Mouse (Mus musculus) hindlimb bud, embryonic 11.5 days (tissue): ENCODE data around the gene Tex19.2.

Experiments
- DNase-seq: peaks from one replicate; pipeline ENCODE4 v3.0.0-alpha.2; 2012; ENCODE audit warnings: low read depth, low spot score; ENCODE audit errors: extremely low spot score

The Tex19.2 gene

DNA sequence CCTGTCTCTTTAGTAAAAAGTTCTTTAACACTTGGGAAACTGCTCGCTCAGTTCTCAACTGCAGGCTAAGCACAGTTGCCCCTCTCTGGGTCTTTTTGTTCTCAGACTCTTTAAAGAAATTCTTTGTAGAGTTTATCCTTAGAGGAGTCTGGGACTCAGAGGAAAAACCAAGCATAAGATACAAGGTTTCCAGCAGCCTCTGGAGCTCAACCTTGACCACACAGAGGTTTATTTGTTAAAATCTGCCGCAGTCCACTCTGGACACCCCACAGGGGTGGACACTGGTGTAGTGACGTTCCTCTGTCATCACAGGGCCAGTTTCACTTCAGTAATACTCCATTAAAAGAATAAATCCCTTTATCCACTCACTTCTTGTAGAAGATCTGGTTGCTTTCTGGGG lies at the start of gene Tex19.2:
Tex19.2 (minus strand) TSS at position 101 of the 400 bp plus-strand sequence.
- DNase-seq, result no peak

DNA sequence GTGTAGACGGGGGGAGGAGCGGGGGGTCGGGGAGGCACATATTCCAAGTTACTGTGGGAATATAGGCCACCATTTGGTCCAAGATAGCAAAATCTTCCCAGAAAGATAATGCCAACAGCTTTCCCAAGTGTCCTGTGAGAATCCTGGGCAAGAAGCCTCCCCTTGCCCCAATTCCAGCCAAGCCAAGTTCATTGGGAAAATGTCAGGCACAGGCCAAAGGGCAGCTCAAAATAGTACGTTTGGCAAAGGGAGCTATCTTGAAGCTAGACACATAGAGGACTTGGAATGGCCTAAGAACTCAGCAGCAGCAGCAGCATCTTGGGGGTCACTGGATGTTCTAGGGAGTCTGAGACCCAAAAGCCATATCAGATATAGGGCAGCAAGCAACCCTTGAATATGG lies 45.3 kb upstream of the Tex19.2 start:
- DNase-seq, result no peak

DNA sequence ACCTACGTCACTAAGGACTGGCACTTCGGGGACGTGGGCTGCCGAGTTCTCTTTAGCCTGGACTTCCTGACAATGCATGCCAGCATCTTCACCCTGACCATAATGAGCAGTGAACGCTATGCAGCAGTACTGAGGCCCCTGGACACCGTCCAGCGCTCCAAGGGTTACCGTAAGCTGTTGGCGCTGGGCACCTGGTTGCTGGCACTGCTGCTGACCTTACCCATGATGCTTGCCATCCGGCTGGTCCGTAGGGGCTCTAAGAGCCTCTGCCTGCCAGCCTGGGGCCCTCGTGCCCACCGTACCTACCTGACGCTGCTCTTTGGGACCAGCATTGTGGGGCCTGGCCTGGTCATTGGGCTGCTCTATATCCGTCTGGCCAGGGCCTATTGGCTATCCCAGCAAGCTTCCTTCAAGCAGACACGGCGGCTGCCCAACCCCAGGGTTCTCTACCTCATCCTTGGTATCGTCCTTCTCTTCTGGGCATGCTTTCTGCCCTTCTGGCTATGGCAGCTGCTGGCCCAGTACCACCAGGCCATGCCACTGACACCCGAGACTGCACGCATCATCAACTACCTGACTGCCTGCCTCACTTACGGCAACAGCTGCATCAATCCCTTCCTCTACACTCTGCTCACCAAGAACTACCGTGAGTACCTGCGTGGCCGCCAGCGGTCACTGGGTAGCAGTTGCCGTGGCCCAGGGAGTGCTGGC lies 42.3 kb upstream of the Tex19.2 start:
- no peak for DNase-seq

- DNase-seq, result no peak
These were observed 41.5 kb upstream of the Tex19.2 start, which contains the start of gene Uts2r for GRCm38 (mm10) chr11:121159971-121160370. Gene Uts2r (plus strand): TSS chr11:121160271.

DNA sequence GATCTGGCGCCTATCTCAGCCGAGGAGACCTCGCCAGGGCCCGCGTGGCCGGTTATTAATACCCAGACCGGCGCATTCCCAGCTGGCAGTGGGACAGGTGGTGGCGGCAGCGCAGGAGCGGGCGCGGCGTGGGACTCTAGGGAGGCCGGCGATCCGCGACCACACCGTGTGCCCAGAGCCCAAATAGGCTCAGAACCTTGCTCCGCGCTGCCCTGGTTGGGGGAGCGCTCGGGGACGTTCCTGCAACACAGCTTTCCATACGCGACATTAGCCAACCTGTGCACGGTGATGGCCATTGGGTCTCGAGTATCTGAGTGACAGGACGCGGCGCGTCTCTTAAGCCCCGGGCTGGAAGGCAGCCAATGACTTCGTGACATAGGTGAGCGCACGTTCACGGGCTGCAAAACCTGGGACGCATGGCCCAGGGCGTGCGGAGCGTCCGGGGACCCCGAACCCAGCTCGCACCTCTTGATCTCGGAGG lies 38.0 kb upstream of the Tex19.2 start:
- no peak for DNase-seq

GRCm38 (mm10) chr11:121154203-121154602 lies 35.7 kb upstream of the Tex19.2 start:
- no peak for DNase-seq

DNA sequence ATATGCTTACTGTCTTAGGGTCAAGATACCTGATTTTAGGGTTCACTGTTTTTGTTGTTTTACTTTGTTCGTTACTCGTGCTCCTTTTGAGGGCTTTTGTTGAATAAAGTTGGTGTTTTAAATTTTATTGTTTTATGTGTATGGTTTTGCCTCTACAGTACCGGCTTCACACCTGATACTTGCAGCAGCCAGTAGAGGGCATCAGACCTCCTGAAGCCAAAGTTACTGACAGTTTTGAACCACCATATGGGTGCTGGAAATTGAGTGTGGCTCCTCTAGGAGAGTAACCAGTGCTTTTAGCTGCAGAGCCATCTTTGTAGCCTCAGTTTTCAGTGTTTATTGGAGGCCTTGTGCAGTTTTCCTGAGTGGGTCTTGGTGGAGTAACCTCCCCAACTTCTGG lies 29.7 kb upstream of the Tex19.2 start:
- no peak for DNase-seq

GRCm38 (mm10) chr11:121145865-121146264 lies 27.4 kb upstream of the Tex19.2 start, which contains the start of gene Tex19.1:
Gene Tex19.1 (plus strand): TSS chr11:121146143.
- no peak for DNase-seq

GRCm38 (mm10) chr11:121143325-121144015 lies 25.0 kb upstream of the Tex19.2 start:
- no peak for DNase-seq

DNA sequence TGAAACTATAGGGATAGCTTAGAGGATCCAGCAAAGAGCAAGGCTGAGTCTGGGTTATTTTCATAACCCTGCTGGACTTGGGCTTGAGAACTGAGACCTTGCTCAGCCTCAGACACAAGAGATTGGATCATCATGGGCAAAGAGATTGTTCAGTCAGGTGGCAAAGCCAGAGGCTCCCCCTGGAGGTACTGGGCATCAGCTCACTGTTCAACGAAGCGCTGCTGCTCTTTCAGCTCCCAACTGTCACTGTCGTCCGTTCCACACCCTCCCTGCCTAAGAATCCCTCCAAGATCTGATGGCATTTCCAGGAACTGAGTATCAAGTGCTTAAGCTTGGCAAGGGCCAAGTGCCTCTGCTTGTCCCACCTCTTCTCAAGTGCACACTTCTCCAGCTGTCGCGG lies 20.3 kb upstream of the Tex19.2 start:
- no peak for DNase-seq

DNA sequence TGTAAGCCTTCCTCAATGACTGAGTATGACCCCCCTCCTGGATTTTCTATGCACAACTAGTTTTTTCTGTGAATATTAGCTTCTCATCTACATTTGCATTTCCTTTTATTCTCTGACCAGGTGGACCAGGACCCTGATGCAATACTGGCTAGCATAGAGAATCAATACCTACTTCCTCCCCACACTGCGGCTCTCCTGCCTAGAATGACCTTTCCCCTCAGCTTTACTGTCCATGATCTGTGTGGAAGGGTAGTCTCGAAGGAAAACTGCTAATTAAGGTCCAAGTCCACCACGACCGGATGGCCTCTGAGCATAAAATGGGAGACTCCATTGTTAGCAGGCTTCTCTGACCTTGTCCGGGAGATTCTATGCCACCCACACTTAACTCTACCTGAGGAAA lies 19.2 kb upstream of the Tex19.2 start:
- DNase-seq, result no peak

DNA sequence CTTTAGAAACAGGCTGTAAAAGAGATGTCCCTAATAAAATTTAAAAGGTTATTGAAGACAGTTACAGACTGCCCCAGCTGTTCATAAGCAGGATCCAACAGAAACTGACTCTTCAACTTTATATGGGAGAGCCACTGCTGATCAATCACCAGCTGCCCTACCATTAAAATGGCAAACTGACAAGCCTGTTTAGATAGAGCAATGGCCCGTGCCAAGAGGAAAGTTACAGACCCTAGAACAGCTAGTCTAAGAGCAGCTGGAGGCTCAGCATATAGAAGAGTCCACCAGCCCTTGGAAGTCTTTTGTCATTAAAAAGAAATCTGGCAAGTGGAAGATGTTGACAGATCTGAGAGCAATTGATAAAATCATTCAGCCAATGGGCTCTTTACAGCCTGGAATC lies 16.1 kb upstream of the Tex19.2 start:
- DNase-seq, result no peak

DNA sequence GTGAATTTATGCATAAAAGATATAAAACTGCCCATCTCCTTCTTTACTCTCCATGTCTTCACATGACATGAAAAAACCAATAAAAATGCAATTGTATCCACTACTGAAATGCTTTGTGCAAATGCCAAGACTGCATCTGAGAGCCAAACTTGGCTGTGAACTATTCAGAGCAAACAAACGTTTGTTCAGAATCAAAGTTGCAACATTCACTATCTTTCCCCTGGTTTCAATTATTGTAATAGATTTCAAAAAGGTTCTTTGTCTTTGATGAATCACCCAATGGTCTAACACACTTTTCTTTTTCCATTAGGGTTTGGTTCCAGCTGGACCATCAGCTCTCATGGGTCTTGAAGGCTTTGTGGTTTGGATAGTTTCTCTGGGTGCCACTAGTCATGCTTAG lies 11.1 kb upstream of the Tex19.2 start:
- DNase-seq, result no peak

DNA sequence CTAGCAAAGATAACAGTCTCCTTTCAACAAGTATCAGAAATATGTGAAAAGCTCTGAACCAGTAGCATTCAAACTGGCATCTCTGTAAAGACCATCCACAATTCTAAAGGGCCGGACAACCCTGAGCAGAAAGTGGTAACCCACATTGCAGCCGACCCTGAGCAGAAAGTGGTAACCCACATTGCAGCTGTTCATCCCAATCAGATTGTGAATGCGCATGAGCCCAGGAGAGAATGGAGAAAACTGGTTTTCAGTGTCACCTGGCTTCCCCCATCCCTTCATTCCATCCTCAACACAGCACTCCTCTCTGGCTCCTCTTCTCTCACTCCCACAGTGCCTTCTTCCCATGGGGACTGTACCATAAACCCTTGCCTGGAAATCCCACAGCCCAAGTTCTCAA lies 9.0 kb upstream of the Tex19.2 start:
- DNase-seq, result no peak

- no peak for DNase-seq
These were observed 7.9 kb upstream of the Tex19.2 start for GRCm38 (mm10) chr11:121126395-121126794.

DNA sequence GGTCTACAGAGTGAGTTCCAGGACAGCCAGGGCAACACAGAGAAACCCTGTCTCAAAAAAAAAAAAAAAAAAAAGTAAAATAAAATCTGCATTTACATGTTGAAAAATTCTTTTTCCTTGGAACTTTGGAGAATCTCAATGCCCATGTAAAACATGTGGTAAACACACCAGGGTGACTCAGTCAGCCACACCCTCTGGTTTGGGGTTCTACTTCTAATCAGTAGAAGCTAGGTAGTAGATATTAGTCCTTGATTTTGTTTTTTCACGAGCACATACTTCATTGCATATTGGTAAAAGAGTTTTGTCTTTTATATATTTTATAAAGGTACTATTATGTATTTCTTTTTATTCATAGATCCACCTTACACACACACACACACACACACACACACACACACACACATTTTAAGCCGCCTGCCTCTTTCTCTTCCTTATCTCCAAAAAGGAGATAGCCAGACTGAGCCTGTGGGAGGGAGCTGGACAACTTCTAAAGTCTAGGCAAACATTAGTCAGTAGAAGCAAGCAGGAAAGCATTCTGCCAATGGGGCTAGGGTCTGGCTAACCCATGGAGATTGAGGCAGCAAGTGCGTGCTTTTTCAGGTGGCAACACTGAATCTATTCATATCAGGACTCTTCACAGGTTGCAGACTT lies 7.2 kb upstream of the Tex19.2 start:
- DNase-seq, result no peak

- no peak for DNase-seq
These were observed 5.0 kb upstream of the Tex19.2 start for GRCm38 (mm10) chr11:121123438-121123837.

DNA sequence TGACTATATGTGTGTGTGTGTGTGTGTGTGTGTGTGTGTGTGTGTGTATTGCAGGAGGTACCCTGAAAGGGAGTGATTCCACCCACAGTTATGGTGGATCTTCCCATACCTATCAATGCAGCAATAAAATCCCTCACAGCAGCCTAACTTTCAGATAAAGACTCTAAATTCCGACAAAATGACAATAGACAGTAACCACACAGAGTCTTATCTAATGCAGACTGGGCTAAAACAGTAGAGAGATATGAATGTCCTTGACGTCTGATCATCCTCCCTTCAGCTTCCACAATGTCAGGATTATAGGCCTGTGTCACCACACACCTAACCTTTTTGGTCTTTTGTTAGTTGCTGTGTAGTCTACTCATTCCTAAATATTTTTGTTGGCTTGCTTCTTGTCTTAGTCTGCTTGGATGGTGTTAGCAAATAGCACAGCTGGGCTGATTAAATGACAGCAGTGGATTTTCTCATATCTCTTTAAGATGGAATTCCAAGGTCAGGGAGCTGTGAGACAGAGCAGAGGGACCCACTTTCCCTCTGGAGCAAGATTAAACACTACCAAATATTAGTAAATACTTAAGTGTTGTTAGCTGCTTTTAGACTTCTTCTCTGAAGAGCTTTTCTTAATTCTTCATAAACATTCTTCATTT lies 3.7 kb upstream of the Tex19.2 start:
- no peak for DNase-seq

DNA sequence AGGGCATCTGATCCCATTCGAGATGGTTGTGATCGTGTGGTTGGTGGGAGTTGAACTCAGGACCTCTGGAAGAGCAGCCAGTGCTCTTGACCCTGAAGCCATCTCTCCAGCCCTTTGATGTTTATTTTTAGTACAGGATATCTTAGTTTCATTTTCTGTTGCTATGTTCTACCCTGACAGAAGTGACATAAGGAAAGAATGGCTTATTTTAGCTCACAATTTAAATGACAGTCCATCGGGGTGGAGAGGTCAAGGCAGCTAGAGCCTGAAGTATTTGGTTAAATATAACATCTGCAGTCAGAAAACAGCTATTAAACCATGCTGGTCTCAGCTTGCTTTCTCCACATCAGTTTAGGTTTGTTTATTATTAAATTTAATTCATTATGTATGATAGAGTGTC lies 2.7 kb upstream of the Tex19.2 start:
- no peak for DNase-seq

DNA sequence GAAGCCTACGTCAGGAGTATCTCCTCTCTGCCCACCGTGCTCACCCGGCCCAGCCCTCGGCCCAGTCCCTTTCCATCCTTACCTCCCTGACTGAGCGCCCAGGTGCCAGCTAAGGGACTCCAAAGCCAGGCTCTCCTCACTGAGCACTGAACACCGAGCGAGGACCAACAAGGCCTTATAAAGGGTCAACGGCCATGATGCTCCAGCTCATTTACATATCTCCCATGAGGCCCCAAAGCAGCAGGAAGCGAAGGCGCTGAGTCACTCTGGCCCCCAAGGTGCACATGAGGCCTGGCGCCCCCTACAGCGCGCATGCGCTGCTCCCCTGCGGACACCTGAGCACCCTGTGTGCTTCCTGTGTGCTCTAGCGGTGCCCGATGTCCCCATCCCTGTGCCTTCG lies 371 bp downstream of the Tex19.2 start:
- DNase-seq, result no peak

DNA sequence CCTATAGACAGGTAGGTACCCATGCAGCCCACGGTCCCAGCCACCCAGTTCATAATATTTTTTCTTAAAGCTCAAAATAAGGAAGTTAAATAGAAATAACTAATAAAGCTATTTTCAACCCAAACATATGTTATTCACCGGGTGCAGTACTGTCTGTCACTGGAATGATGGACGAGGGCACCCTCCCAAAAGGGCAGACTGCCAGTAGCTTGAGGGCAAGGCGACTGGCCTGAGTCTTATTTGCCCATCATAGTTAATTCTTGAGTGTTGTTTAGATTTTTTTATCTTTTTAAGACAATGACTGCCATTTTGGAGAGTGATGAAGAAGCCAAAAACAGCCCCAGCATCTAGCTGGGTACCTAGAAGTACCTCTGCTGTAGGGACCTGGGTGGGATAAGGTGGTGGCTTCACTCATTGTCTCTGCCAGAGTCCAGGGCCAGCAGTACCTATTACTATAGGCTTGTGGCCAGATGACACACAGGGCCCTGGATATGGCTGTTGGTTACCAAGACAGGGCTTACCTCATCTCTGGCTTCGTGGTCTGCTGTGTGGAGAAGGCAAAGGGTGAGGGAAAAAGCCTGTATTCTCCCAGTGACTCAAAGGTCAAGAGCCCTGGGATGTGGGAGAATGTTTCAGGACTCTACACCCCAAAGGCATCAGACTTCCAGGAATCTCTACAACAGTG lies 6.2 kb downstream of the Tex19.2 start:
- no peak for DNase-seq
